Mouse (Mus musculus): ENCODE measurements around the gene Golph3. TPM values are rescaled to one million over a fixed set of nuclear protein-coding genes. Genes with fewer than 3 reads are reported as not detected.
"Not testable (repeated sequence)": the region's sequence is repeated elsewhere in the genome, so short reads cannot be mapped to it uniquely, and the experiment has no call there.

Golph3 gene
- polyA plus RNA-seq, 1 experiment from 2014 or later, result 47.1 TPM

DNA sequence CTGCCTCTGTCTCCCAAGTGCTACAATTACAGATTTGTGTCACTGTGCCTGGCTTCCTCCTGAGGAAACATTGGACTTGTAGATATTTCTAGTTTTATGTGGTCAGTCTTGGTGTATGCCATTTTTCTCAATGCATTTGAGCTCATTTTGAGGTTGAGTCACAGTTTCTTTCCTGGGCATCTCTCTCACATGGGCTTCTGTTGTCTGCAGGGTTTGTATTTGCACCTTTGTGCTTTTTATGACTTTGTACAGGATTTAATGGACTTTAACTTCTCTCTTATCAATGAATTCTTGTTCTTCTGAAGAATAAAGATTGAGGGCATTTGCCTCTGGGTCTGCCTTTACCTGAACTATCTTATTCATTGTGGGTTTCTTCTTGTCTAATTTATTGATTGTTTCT, 36.2 kb downstream of the Golph3 start:
- H3K4me3 ChIP-seq (replicated peaks), result no peak overlapping the region
- H3K27ac ChIP-seq (replicated peaks), result no peak overlapping the region
- no peak for ATAC-seq (ENCODE audit: insufficient read depth)
- H3K27me3 ChIP-seq, result no peaks in the 10 kb centered on the region
- no peak overlapping the region for H3K9ac ChIP-seq
- H3K4me2 ChIP-seq, result no peak overlapping the region
- H3K9me3 ChIP-seq (replicated peaks), result no peaks in the 10 kb centered on the region
- H3K4me1 ChIP-seq (replicated peaks), result no peaks in the 10 kb centered on the region
- peaks cover 33% of the 10 kb centered on the region for H3K36me3 ChIP-seq (replicated peaks)

DNA sequence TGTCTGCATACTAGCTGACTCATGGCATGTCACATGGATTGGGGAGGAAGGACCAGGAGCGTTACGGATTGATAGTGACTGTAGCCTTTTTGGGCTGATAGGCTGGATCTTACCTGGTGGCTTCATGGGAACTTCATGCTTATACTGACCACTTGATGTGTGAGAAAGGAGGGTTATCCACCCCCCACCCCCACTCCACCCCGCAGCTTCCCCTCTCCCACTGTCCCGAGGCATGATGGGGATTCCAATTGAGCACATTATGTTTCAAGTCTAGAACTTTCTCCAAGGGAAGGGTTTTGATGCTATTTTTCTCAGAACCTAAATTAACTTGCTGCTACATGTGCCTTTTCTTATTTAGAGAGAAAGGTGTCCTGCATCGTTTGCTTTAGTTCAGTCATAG, 37.1 kb downstream of the Golph3 start:
- Histone ChIP-seq H3K4me3 (replicated peaks) (no peak overlapping the region), H3K9me3 (replicated peaks) (no peaks in the 10 kb centered on the region), H3K27ac (replicated peaks) (no peak overlapping the region), H3K27me3 (no peaks in the 10 kb centered on the region), H3K4me1 (replicated peaks) (no peaks in the 10 kb centered on the region), H3K9ac (no peak overlapping the region), H3K4me2 (no peak overlapping the region), H3K36me3 (replicated peaks) (peaks cover 26% of the 10 kb centered on the region)
- WGBS (ENCODE audit: insufficient replicate concordance), result 92% methylated on average over 5 of the region's 5 CpGs
- ATAC-seq (ENCODE audit: insufficient read depth), result no peak

DNA sequence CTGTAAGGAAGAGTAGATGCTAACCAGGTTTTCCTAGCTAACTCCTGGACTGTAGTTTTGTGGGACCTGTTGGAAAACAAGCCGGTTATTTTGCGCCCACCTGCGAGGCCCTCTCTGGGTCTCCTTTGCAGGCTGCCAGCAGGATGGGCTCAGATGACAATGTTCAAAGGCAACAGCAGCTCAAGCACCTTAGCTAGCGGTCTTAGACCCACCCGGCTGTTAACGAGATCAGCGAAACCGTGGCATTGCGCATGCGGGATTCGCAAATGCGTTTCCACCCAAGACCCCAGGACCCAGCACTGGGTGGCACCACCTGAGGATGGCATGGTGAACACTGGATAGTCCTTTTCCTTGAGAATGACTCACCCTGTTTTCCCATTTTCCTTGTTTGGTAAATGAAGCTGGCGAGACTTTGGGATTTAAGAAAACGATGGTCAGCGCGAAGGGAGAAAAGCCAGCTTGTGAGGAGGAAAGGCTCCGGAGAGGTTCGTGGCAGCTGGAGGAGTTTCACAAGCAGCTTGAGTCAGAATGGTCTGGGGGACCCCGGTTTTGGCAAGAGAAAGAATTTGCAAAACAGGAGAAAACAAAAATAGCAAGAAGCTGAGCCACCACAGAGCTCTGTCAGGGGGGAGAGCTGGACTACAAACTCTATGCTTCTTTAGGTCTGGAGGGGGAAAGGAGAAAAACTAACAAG, 39.4 kb downstream of the Golph3 start:
- Histone ChIP-seq H3K4me1 (replicated peaks) (peaks cover 5% of the 10 kb centered on the region), H3K27ac (replicated peaks) (no peak overlapping the region), H3K9ac (no peak overlapping the region), H3K9me3 (replicated peaks) (no peaks in the 10 kb centered on the region), H3K36me3 (replicated peaks) (peaks cover 4% of the 10 kb centered on the region; the same call in 1 of the 2 replicates), H3K27me3 (no peaks in the 10 kb centered on the region), H3K4me2 (no peak overlapping the region), H3K4me3 (replicated peaks) (no peak overlapping the region)
- 85% methylated on average over 19 of the region's 19 CpGs for WGBS (ENCODE audit: insufficient replicate concordance)
- no peak for ATAC-seq (ENCODE audit: insufficient read depth)

DNA sequence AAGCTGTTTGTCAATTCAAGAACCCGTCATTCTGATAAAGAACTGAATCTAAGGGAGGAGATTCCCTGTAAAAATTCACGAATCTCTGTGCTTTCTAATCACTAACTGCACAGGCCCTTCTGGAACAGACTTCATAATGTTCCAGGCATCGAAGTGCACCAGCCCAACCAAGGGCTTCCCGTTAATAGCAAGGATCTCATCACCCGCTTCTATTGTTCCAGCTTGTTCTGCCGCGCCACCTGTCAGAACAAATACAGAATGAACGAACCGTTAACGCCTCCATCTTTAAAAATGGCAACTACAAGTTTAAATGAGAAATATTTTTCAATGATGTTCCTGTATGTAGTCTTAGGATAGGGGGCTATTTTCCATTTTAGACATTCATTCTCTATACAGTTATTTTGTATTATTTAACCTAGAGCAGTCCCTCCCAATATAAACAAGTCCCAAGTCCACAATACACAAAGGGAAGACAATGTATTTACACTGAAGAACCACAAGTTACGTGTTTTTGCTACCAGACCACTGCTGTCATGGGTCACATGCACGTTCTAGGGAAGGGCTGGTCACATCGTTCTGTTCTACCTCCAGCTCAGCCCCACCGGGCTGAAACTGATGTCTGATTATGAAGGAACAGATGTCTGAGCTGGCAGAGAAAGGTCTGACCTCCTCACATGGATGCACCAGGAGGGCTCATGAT, 40.9 kb downstream of the Golph3 start:
- no peak overlapping the region for H3K4me2 ChIP-seq
- no peak for ATAC-seq (ENCODE audit: insufficient read depth)
- H3K4me3 ChIP-seq (replicated peaks), result no peak overlapping the region
- H3K4me1 ChIP-seq (replicated peaks), result peaks cover 19% of the 10 kb centered on the region
- H3K36me3 ChIP-seq (replicated peaks), result no peaks in the 10 kb centered on the region
- no peaks in the 10 kb centered on the region for H3K27me3 ChIP-seq
- WGBS (ENCODE audit: insufficient replicate concordance), result 74% methylated on average over 14 of the region's 14 CpGs
- H3K9me3 ChIP-seq (replicated peaks), result no peaks in the 10 kb centered on the region
- H3K27ac ChIP-seq (replicated peaks), result no peak overlapping the region
- H3K9ac ChIP-seq, result no peak overlapping the region

GRCm38 (mm10) chr15:12362701-12363040, 41.4 kb downstream of the Golph3 start:
- Histone ChIP-seq H3K36me3 (replicated peaks) (no peaks in the 10 kb centered on the region), H3K27ac (replicated peaks) (no peak overlapping the region), H3K4me3 (replicated peaks) (no peak overlapping the region), H3K4me2 (no peak overlapping the region), H3K9me3 (replicated peaks) (no peaks in the 10 kb centered on the region), H3K4me1 (replicated peaks) (peaks cover 24% of the 10 kb centered on the region), H3K9ac (no peak overlapping the region), H3K27me3 (no peaks in the 10 kb centered on the region)
- WGBS (ENCODE audit: insufficient replicate concordance), result 79% methylated on average over 6 of the region's 6 CpGs
- ATAC-seq (ENCODE audit: insufficient read depth), result no peak

- 66% methylated on average over 4 of the region's 4 CpGs for WGBS (ENCODE audit: insufficient replicate concordance)
- Histone ChIP-seq H3K27me3 (no peaks in the 10 kb centered on the region), H3K4me3 (replicated peaks) (no peak overlapping the region), H3K9me3 (replicated peaks) (no peaks in the 10 kb centered on the region), H3K4me2 (no peak overlapping the region), H3K9ac (no peak overlapping the region), H3K36me3 (replicated peaks) (no peaks in the 10 kb centered on the region), H3K4me1 (replicated peaks) (peaks cover 38% of the 10 kb centered on the region), H3K27ac (replicated peaks) (no peak overlapping the region)
- no peak for ATAC-seq (ENCODE audit: insufficient read depth)
Measured at GRCm38 (mm10) chr15:12364096-12364495, 42.8 kb downstream of the Golph3 start.

DNA sequence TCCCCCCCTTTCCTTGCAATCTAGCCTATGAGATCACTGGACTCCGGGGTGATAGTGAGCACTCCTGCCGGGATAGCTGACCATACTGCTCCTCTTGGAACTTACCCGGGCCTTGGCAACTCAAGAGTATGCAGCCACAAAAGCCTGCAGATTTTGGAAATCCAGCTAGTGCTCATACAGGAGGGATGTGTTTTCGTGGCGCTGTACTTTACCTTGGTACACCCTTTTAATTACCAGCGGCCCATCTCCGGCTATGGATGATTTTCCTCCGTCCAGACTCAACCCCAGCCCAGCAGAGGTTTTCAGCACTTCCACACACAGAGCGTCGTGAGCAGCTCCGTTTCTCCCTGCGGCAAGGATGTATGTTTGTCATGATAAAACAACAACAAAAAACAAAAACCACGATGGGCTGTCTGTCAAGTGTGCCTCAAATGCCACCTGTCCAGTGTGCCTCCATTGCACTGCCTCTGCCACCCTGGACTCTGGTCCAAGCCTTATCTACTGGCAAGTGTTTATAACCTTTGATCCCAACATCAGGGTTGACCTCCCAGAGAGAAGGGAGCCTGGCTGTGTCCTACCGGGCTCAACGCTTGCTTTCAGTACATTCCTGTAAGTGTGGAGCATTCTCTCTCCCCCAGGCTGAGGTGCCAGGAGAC, 44.3 kb downstream of the Golph3 start:
- H3K27me3 ChIP-seq, result no peaks in the 10 kb centered on the region
- H3K4me3 ChIP-seq (replicated peaks), result no peak overlapping the region
- H3K4me1 ChIP-seq (replicated peaks), result peaks cover 38% of the 10 kb centered on the region
- H3K4me2 ChIP-seq, result no peak overlapping the region
- no peaks in the 10 kb centered on the region for H3K36me3 ChIP-seq (replicated peaks)
- WGBS (ENCODE audit: insufficient replicate concordance), result 64% methylated on average over 15 of the region's 15 CpGs
- ATAC-seq (ENCODE audit: insufficient read depth), result no peak
- no peak overlapping the region for H3K9ac ChIP-seq
- no peaks in the 10 kb centered on the region for H3K9me3 ChIP-seq (replicated peaks)
- H3K27ac ChIP-seq (replicated peaks), result peak overlapping the region; percentile 6; the same call in 1 of the 2 replicates

DNA sequence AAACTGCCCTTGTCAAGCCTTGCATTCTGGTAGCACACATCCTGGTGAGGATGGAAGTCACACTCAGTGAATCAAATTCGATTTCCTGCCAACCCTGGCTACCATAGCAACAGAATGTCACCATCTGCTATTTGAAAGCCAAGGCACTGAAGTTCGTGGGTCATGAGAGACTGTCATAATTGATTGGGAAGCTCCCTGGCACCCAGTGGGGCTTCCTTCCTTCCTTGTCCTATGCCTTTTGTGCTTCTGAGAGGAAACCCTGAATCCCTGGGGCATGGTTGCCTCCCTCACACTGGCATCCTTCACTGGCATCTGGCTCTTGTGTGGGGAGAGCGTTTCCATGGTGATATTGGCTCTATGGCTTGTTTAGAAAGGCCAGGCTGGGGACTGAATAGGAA, 44.8 kb downstream of the Golph3 start:
- Histone ChIP-seq H3K27ac (replicated peaks) (peak overlapping the region; percentile 6; the same call in 1 of the 2 replicates), H3K9me3 (replicated peaks) (no peaks in the 10 kb centered on the region), H3K4me3 (replicated peaks) (no peak overlapping the region)

DNA sequence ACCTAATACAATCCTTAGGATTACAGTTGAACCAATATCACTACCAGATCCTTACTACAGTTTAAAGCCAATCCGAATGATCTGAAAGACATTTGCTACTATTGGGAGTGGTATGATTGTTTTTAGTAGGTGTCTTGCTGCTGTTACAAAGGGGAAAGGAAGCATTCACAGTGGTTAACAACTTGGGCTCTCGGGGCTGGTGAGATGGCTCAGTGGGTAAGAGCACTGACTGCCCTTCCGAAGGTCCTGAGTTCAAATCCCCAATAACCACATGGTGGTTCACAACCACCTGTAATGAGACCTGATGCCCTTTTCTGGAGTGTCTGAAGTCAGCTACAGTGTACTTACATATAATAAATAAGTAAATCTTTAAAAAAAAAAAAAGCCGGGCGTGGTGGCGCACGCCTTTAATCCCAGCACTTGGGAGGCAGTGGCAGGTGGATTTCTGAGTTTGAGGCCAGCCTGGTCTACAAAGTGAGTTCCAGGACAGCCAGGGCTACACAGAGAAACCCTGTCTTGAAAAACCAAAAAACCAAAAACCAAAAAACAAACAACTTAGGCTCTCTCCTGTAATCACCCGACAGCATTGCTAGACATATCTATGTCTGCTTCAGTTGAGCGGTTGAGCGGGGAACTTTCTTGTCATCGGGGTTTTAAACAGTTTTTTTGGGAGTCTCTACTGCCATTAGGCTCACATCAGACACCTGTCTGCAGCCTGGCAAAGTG, 45.5 kb downstream of the Golph3 start:
- not testable (repeated sequence) for H3K9me3 ChIP-seq (replicated peaks); ATAC-seq (ENCODE audit: insufficient read depth); H3K36me3 ChIP-seq (replicated peaks); H3K27me3 ChIP-seq
- H3K4me3 ChIP-seq (replicated peaks), result peak overlapping the region; percentile 32
- peak overlapping the region; percentile 62 for H3K4me2 ChIP-seq
- 56% methylated on average over 11 of the region's 11 CpGs for WGBS (ENCODE audit: insufficient replicate concordance)
- peaks cover 41% of the 10 kb centered on the region for H3K4me1 ChIP-seq (replicated peaks)
- H3K27ac ChIP-seq (replicated peaks), result peak overlapping the region; percentile 85
- H3K9ac ChIP-seq, result peak overlapping the region; percentile 9; the same call in 1 of the 2 replicates

More for the DNA sequence above, 44.8 kb downstream of the Golph3 start:
- Histone ChIP-seq H3K9ac (no peak overlapping the region), H3K4me1 (replicated peaks) (peaks cover 38% of the 10 kb centered on the region), H3K4me2 (no peak overlapping the region), H3K36me3 (replicated peaks) (no peaks in the 10 kb centered on the region), H3K27me3 (no peaks in the 10 kb centered on the region)
- ATAC-seq (ENCODE audit: insufficient read depth), result no peak
- 46% methylated on average over 3 of the region's 3 CpGs for WGBS (ENCODE audit: insufficient replicate concordance)

- no peaks in the 10 kb centered on the region for H3K9me3 ChIP-seq (replicated peaks)
- H3K4me1 ChIP-seq (replicated peaks), result peaks cover 41% of the 10 kb centered on the region
- ATAC-seq (ENCODE audit: insufficient read depth), result peak; percentile 91
- H3K4me3 ChIP-seq (replicated peaks), result peak overlapping the region; percentile 32
- H3K27me3 ChIP-seq, result no peaks in the 10 kb centered on the region
- peak overlapping the region; percentile 85 for H3K27ac ChIP-seq (replicated peaks)
- WGBS (ENCODE audit: insufficient replicate concordance), result 12% methylated on average over 13 of the region's 13 CpGs
- no peaks in the 10 kb centered on the region for H3K36me3 ChIP-seq (replicated peaks)
- H3K4me2 ChIP-seq, result peak overlapping the region; percentile 62
- peak overlapping the region; percentile 9; the same call in 1 of the 2 replicates for H3K9ac ChIP-seq
Measured at GRCm38 (mm10) chr15:12367306-12368080, 46.2 kb downstream of the Golph3 start.
